Mouse (Mus musculus) midbrain, embryonic 11.5 days (tissue): ENCODE measurements at regions not wholly inside any gene's neighbourhood (a gene's known extent, or its start where the extent isn't known, plus 50 kb on each side); places are given as distances from the start of the nearest gene placed in this dataset.

Experiments used
- ATAC-seq: fragments of 200-750 bp; cut with Nextera tagmentation; 2 replicates; pipeline ENCODE4 v1.8.0; 2017; ENCODE audit warnings: moderate TSS enrichment, moderate library complexity; ENCODE audit not compliant: low FRiP score
- DNase-seq: peaks from one replicate; pipeline ENCODE4 v3.0.0; 2015; ENCODE audit warnings: low spot score; ENCODE audit errors: missing footprints
- H3K27ac ChIP-seq: fragments of 300-500 bp; sonication (generic); 2 replicates; pipeline ENCODE4 v1.5.1; 2014; ENCODE audit warnings: low read depth, low read length
- H3K27me3 ChIP-seq: fragments of 300-500 bp; sonication (generic); 2 replicates; pipeline ENCODE4 v1.6.1; 2014; ENCODE audit warnings: mild to moderate bottlenecking, low read length, moderate library complexity, mixed read lengths; ENCODE audit not compliant: control insufficient read depth, insufficient read depth
- H3K36me3 ChIP-seq: fragments of 300-500 bp; sonication (generic); 2 replicates; pipeline ENCODE4 v1.6.1; 2014; ENCODE audit warnings: mild to moderate bottlenecking, low read length, moderate library complexity, mixed read lengths; ENCODE audit not compliant: control insufficient read depth, insufficient read depth
- H3K4me1 ChIP-seq: fragments of 300-500 bp; sonication (generic); 2 replicates; pipeline ENCODE4 v1.6.1; 2014; ENCODE audit warnings: low read length; ENCODE audit not compliant: control insufficient read depth, insufficient read depth
- H3K4me2 ChIP-seq: fragments of 300-500 bp; sonication (generic); 2 replicates; pipeline ENCODE4 v1.6.1; 2014; ENCODE audit warnings: mild to moderate bottlenecking, moderate library complexity
- H3K4me3 ChIP-seq: fragments of 300-500 bp; sonication (generic); 2 replicates; pipeline ENCODE4 v1.5.1; 2014; ENCODE audit warnings: low read depth, low read length
- H3K9ac ChIP-seq: fragments of 300-500 bp; sonication (generic); 2 replicates; pipeline ENCODE4 v1.6.1; 2014; ENCODE audit warnings: low read length
- H3K9me3 ChIP-seq: fragments of 300-500 bp; sonication (generic); 2 replicates; pipeline ENCODE4 v1.6.1; 2016; ENCODE audit warnings: low read length; ENCODE audit not compliant: control insufficient read depth
- WGBS: fragments of 180-500 bp; shearing (Covaris S2); extraction: QIAGEN DNeasy Blood & Tissue Kit; methylation state at CpG from one replicate; pipeline ENCODE4 v1.1.7; 2014; 5-methylcytosine and 5-hydroxymethylcytosine counted together

DNA sequence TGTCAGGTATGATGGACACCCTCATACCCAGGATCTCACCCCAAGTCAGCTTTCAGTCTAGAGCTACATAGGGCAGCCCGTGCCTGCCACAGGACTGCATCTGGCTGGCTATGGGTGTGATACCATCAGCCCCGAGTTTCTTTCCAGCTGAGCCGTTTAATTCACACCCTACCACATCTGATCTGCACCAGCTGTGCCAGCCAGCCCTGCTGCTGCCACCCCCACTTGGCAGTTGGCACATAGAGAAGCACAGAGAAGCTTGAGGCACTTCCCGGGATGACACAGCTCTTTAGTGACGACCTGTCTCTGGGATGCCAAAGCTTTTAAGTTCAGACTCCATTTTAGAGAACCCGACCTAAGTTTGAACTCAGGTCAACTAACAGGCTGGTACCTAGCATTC lies 51.8 kb upstream of the Zdhhc25 start:
- Histone ChIP-seq H3K9ac (no peak overlapping the region), H3K36me3 (no peaks in the 10 kb centered on the region), H3K4me1 (no peaks in the 10 kb centered on the region), H3K9me3 (no peaks in the 10 kb centered on the region), H3K27me3 (no peaks in the 10 kb centered on the region), H3K4me2 (no peak overlapping the region), H3K4me3 (no peak overlapping the region), H3K27ac (no peak overlapping the region)
- ATAC-seq (no peak), DNase-seq (no peak)
- WGBS, result 82% methylated on average over 6 of the region's 6 CpGs
